Mouse (Mus musculus) cerebellum, adult 9-11 months (tissue): ENCODE measurements around the gene Cfap97.
"Not testable (repeated sequence)": the region's sequence is repeated elsewhere in the genome, so short reads cannot be mapped to it uniquely, and the experiment has no call there.

ENCODE experiments used
- DNase-seq: peaks from one replicate; pipeline ENCODE4 v3.0.0; 2022

The Cfap97 gene

DNA sequence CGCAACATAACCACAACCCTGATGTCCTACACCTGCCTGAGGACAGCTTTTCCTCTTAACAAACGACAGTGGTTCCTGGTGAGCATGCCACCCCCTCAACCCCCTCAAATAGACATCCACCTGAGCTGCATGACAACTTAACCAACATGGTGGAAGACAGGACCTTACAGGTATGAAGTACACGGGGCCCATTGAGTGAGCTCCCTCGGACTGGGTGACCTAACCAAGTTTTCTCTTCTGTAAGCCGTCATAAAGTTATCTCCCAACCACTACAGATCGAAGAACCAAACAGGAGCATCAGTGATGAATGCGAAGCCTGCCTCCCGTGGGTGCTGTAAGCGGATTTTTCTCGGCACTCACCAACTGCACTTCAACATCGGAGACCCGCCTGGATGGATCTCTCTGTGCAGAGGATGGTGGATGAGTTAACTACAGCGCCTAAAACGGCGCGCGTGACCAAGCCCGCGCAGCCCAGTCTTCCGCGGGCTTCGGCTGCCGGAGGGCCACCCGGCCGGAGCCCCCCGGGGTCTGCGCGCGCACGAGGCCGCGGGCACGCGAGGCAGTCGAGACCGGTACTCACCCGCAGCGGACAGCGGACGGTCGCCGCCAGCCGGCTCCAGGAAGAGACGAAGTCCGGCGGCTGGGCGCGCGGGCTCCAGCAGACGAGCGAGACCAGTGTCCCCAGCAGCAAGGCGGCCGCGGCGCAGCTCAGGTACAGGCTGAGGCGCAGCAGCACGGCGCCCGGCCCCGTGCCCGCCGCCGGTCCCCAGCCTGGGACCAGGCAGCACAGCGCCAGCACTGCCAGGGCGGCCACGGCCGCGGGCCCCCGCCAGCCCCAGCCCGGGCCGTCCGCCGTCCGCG lies at the start of gene Cfap97:
Cfap97 (plus strand) TSS at position 570 of the 861 bp plus-strand sequence.
- DNase-seq, result peak; percentile 78

- DNase-seq, result no peak
Measured at GRCm38 (mm10) chr8:46103434-46103833, 48.1 kb upstream of the Cfap97 start.

- DNase-seq, result no peak
Measured at GRCm38 (mm10) chr8:46107690-46108089, 43.9 kb upstream of the Cfap97 start.

- DNase-seq, result not testable (repeated sequence)
Measured at GRCm38 (mm10) chr8:46113421-46114170, 38.0 kb upstream of the Cfap97 start.

DNA sequence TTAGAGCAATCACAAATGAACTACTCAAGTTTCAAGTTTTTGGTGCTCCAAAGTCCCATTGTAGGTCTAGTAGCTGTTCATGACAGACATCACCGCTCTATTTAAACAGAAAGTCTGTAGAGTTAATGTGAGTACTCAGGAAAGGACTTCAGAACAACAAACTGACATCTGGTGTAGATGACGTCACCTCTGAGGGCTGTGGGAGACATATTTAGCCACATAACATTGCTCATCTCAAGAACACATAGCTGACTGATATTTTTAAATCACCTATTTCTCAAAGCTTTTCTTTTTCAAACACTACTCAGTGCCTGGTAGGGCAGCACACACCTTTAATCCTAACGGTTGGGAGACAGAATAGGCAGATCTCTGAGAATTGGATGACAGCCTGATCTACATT lies 34.4 kb upstream of the Cfap97 start:
- no peak for DNase-seq

GRCm38 (mm10) chr8:46119176-46119575 lies 32.4 kb upstream of the Cfap97 start:
- no peak for DNase-seq

GRCm38 (mm10) chr8:46122498-46122897 lies 29.1 kb upstream of the Cfap97 start:
- no peak for DNase-seq

DNA sequence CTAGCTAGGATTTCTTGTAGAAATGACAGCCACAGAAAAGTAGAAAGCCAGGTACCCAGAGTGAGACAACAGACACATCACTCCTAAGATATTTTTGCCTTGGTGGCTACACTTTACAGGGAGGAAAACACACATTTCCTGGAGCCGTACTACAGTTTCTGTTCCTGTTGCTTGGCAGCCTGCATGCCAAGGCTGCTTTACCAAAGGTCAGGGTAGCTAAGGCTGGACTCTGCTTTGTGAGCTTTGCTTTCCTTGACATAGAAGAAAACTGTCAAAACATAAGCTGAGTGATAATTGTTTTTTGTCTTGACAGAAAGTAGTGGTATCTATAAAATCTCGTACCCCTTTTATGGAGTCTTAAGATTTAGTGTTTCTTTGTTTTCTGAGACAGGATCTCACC lies 21.1 kb upstream of the Cfap97 start:
- no peak for DNase-seq

DNA sequence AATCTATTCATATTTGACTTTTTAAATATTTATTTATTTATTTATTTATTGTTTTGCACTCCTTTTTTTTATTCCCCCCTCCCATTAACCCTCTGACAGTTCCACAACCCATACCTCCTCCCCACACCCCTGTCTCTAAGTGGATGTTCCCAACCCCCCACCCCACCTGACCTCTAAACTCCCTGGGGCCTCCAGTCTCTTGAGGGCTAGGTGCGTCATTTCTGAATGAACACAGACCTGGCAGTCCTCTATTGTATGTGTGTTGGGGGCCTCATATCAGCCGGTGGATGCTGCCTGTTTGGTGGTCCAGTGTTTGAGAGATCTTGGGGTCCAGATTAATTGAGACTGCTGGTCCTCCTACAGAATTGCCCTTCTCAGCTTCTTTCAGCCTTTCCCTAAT lies 16.0 kb upstream of the Cfap97 start:
- not testable (repeated sequence) for DNase-seq

DNA sequence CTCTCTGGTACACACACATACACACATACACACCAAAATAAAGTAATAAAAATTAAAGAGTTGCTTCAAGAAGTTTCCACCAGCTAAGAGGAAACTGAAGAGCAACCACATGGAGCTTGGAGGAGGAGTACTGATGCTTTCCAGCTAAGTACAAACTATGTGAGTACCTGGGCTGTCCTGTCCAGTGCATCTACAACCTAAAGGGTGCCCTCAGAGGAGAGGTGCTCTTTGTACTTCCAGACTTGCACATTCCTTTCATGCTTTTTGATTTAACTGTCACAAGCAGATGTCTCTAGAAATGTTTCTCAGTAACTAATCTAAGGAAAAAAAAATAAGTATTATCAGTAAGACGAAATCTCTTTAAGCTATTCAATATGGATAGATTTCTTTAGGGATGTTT lies 14.2 kb upstream of the Cfap97 start:
- DNase-seq, result no peak

DNA sequence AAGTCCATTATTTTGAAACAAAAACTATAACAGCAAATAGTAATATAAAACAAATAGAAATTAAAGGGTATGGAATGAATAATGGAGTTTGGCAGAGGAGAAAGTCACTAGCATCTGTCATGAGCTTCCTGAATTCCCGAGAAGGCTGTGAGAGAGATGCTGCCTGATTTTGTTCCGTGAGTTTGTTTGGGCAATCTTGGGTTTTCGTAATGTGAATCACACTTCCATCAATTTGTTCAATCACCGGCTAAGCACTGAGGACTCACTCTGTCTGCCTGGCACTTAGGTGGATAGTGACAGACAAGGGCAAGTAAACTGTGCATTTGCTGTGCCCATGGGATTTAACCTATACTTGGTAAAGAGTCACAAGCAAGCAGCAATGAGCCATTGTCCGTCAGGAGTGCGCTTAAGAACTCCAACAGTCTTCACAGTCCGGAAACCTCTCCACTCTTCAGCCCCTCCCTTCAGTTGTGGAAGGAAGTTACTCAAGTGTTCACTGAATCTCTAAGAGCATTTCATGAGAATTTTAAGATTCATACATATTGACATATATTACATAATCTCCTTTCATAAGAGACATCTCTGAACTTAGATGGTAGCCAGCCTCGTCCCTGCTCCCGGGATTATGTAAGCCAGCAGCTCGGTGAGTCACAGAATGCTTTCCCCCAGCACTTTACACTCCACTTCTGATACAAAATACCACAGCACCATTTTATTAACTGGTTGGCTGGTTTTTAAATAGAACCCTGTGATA lies 13.6 kb upstream of the Cfap97 start:
- DNase-seq, result no peak

DNA sequence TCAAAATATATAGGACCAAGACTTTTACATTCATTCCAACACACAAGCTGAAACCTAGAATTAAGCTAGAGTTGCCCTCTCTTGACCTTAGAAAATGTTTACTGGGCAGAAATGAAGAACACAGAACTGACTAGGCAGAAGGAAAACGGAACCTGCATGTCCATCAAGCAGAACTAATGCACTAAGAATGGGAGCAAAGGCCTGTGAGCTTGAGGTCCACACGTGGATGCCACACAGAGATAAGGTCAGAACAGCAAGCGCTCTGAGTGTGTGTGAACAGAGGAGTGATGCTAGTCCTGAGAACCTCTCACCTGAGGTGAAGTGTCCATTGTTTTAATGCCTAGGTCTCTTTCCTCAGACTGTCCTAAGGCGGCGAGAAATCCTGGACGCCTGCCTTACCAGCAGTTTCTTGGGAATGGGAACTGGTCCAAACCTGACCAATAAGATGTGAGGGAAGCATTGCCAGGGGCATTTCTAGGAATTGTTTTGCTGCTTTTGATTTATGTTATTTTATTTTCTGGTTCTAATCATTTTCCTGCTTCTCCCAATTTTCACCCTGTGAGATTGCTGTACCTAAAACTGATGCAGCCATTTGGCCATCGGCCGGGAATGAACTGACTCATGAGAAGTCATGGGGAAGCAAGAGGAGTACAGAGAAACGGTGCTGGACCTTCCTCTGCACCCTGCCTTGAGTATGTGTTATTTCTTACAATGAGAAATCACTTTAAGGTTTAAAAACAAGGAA lies 11.0 kb upstream of the Cfap97 start:
- no peak for DNase-seq

DNA sequence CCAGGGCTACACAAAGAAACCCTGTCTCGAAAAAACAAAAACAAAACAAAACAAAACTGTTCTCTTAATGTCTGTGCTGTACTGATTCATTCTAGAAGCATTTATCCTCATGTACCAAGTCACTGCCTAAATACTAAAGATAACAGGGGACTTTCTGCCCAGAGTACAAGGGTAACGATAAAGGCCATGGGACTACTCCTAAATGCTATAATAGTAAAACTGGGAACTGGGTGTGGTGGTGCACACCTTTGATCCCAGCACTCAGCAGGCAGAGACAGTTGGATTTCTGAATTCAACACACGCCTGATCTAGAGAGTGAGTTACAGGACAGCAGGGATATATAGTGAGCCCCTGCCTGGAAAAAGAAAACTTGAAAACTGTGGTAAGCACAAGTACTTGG lies 9.9 kb upstream of the Cfap97 start:
- DNase-seq, result no peak

DNA sequence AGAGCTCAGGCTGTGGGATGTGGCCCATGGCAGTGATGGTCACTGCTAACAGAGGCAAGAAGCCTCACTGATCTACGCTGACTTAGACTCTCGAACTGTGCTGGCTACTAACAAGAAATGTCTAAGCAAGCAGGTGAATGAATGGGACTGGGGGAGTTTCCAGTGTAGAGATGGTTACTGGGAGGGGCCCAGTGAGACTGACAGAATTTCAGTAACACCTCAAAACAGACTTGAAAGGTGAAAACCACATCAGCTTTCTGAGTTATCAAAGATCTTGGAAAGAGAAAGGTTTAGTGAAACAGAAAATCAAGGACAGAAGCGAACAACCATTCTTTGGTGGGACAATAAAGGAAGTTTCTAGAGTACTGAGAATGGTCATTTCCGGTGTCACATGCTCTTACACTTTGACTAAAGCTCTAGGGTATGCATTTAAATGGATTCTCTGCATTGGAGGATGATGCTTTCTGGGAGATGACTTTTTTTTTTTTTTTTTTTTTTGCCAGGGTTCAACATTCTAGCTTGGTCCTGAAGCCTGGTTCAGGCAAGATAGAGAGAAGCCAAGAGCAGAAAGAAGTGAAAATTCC lies 9.0 kb upstream of the Cfap97 start:
- no peak for DNase-seq

GRCm38 (mm10) chr8:46143470-46143869 lies 8.1 kb upstream of the Cfap97 start:
- DNase-seq, result no peak

GRCm38 (mm10) chr8:46143924-46144323 lies 7.6 kb upstream of the Cfap97 start:
- no peak for DNase-seq

GRCm38 (mm10) chr8:46146173-46146572 lies 5.4 kb upstream of the Cfap97 start:
- DNase-seq, result no peak

DNA sequence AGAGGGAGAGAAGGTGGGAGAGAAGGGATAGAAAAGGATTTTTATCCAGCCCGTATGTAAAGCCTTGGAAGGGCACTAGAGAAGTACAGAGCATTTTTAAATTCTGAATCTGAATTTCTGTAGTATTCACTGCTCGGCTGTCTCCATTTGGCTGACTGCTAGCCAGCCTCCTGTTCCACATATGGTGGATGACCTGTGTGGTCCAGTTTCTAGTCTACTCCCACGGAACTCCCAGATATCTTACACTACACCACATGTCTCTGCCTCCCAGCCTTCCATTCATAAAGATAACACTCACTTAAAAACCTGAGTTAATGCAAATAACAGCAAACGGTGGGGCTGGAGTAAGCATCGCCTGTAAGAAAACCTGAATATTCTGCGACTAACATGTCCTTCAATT lies 2.3 kb upstream of the Cfap97 start:
- peak; percentile 64 for DNase-seq

DNA sequence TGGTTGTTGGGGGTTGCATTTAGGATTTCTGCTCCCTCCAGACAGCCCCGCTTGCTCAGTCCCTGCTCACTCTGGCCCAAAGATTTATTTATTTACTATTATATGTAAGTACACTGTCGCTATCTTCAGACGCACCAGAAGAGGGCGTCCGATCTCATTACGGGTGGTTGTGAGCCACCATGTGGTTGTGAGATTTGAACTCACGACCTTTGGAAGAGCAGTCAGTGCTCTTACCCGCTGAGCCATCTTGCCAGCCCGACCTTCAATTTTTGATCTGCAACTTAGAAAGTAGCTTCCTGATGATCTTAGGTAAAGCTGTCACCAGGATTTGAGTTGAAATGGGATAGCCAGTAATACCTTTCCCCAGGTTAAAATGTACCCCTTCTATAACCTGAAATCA lies 1.8 kb upstream of the Cfap97 start:
- peak; percentile 43 for DNase-seq

DNA sequence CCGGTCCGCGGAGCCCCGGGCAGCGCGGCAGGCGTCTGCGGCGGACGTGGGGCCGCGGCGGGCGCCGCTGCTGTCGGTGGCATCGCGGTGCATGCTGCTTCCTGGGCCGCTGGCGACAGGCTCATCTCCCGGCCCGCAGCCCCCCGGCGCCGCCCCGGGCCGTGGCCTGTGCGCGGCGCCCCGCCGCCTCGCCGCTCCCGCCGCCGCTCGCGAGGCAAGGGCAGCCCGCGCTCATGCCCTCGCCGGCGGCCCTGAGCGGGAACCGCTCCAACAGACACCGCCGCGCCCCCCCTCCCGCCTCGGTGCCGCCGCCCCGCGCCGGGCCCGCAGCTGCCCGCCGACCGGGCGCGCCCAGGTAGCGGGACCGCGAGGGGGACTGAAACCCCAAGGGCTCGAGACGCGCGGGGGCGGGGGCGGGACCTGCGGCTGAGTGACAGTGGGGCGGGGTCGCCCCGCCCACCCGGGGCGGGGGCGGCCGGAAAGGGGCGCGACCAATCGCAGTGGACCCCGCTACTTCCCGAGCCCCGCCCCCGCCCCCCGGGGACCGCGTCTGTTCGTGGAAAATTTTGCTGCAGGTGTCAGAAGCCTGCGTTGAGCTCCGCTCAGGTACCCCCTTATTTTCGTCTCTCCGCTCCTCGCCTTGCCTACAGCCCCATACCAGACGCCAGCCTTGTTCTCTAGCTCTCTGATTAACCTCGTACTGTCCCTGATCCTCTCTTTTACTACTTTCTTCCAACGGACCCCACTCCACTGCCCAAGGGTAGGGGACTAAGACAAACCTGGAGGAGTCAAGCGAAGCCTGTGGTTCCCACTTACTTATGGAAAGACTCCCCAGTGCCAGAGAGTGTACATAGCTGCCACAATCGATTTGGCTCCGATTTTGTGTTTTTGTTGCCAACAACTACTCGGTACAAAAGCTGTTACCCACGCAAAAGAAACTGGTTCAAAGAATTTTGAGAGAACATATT lies 777 bp downstream of the Cfap97 start, which contains the start of gene Snx25:
Snx25 (minus strand) TSS at position 96 of the 968 bp plus-strand sequence.
- peak; percentile 96 for DNase-seq

DNA sequence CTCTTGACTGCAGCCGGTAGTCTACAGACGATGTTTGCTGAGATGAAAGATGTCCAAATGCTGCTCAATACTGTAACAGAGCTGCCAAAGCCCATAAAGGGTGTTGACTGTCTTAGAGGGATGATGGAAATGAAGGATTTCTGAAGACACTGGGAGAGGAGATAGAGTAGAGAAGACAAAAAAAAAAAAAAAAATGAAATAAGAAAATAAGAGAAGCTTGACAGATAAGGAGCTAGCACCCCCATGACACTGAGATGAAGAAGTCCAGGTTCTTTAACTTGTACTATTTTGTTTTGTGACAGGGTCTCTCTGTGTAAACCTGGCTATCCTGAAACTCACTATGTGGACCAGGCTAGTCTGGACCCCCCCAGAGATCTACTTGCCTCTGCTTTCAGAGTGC lies 1.5 kb downstream of the Cfap97 start:
- no peak for DNase-seq
